Mouse (Mus musculus) cerebral cortex, adult 2 months (tissue): ENCODE data around the gene Dip2b.

Experiments used
- WGBS: fragments of 180-500 bp; shearing (Covaris S2); methylation state at CpG from one replicate; pipeline ENCODE4 v1.1.7; 2018; 5-methylcytosine and 5-hydroxymethylcytosine counted together

Dip2b gene

GRCm38 (mm10) chr15:100052726-100053125 is 14.3 kb downstream of the Dip2b start:
- WGBS: 50% methylated on average over 3 of the region's 3 CpGs

- 73% methylated on average over 7 of the region's 7 CpGs for WGBS
Observed at GRCm38 (mm10) chr15:100056397-100056908, 18.0 kb downstream of the Dip2b start.

GRCm38 (mm10) chr15:100057698-100058097 is 19.2 kb downstream of the Dip2b start:
- 40% methylated on average over 3 of the region's 3 CpGs for WGBS

- WGBS: 80% methylated on average over 3 of the region's 3 CpGs
Observed at GRCm38 (mm10) chr15:100058143-100058542, 19.7 kb downstream of the Dip2b start.

GRCm38 (mm10) chr15:100058912-100059311 is 20.4 kb downstream of the Dip2b start:
- WGBS: 60% methylated on average over 11 of the region's 11 CpGs

GRCm38 (mm10) chr15:100059626-100060311 is 21.3 kb downstream of the Dip2b start:
- WGBS: 74% methylated on average over 7 of the region's 7 CpGs

- 47% methylated on average over 4 of the region's 4 CpGs for WGBS
Observed at GRCm38 (mm10) chr15:100060513-100061140, 22.2 kb downstream of the Dip2b start.

GRCm38 (mm10) chr15:100061377-100061776 is 22.9 kb downstream of the Dip2b start:
- WGBS: 92% methylated on average over 3 of the region's 3 CpGs

- 87% methylated on average over 13 of the region's 13 CpGs for WGBS
Observed at GRCm38 (mm10) chr15:100063229-100063773, 24.8 kb downstream of the Dip2b start.

- 22% methylated on average over 9 of the region's 9 CpGs for WGBS
Observed at GRCm38 (mm10) chr15:100066702-100067101, 28.2 kb downstream of the Dip2b start.

GRCm38 (mm10) chr15:100069101-100069500 is 30.6 kb downstream of the Dip2b start:
- 56% methylated on average over 4 of the region's 4 CpGs for WGBS

GRCm38 (mm10) chr15:100070021-100070420 is 31.6 kb downstream of the Dip2b start:
- WGBS: 49% methylated on average over 8 of the region's 8 CpGs

GRCm38 (mm10) chr15:100071819-100072218 is 33.4 kb downstream of the Dip2b start:
- WGBS: 79% methylated on average over 3 of the region's 3 CpGs

GRCm38 (mm10) chr15:100073696-100074453 is 35.4 kb downstream of the Dip2b start:
- 74% methylated on average over 9 of the region's 9 CpGs for WGBS

- 52% methylated on average over 8 of the region's 8 CpGs for WGBS
Observed at GRCm38 (mm10) chr15:100074754-100075153, 36.3 kb downstream of the Dip2b start.

- 64% methylated on average over 4 of the region's 4 CpGs for WGBS
Observed at GRCm38 (mm10) chr15:100076362-100076761, 37.9 kb downstream of the Dip2b start.

- 24% methylated on average over 1 of the region's 1 CpGs for WGBS
Observed at GRCm38 (mm10) chr15:100080833-100081477, 42.5 kb downstream of the Dip2b start.

GRCm38 (mm10) chr15:100081478-100081998 is 43.1 kb downstream of the Dip2b start:
- WGBS: 31% methylated on average over 6 of the region's 6 CpGs

GRCm38 (mm10) chr15:100082052-100082451 is 43.6 kb downstream of the Dip2b start:
- 30% methylated on average over 8 of the region's 8 CpGs for WGBS

- 73% methylated on average over 5 of the region's 5 CpGs for WGBS
Observed at GRCm38 (mm10) chr15:100082733-100083132, 44.3 kb downstream of the Dip2b start.

- 44% methylated on average over 6 of the region's 6 CpGs for whole genome bisulfite sequencing
Observed at GRCm38 (mm10) chr15:100083882-100084281, 45.4 kb downstream of the Dip2b start.
